Comparison of ENCODE assay signal across 9 mouse cellular contexts in the genomic region with DNA sequence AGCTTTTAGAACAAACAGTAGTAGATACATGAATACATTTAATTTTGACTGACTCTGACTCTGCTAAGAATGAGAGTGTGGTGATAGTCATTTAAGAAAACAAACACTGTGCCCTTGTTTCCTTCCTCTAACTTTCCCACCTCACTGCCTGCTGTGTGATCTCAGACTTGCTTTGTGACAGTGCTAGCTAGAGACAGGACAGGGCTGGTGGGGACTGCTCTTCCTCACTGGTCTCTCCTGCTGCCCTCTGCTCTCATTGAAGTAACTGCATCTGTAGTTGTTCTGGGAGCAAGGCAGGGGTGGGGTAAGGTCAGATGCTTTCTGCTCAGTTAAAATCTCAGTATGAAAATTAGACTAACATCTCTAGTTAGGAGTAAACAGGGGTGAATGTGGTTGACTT.
DNase-seq lines count a peak whose midpoint lies in the region; ATAC-seq and TF ChIP-seq lines count a peak whose summit lies in the region.
"Had no signal": no experiment of that assay in that cellular context is flagged by ENCODE, and none has a peak within 500 bp of the region (broad histone marks: within the 10 kb centered on the region; RNA-seq: fewer than 3 reads in every experiment).

No protein-coding gene starts in this region.

- H3K9ac ChIP-seq in heart, embryonic 15.5 days: no peak overlapping the region
- H3K9ac ChIP-seq in limb, embryonic 13.5 days: no peak overlapping the region
- H3K9ac ChIP-seq: limb, embryonic 15.5 days had no signal

- no peaks in the 10 kb centered on the region for H3K27me3 ChIP-seq in heart, embryonic 15.5 days
- no peaks in the 10 kb centered on the region for H3K27me3 ChIP-seq in G1E (ENCODE audit: insufficient read depth, low read length)
- H3K27me3 ChIP-seq in limb, embryonic 13.5 days: no peaks in the 10 kb centered on the region
- H3K27me3 ChIP-seq: limb, embryonic 15.5 days had no signal

- DNase-seq in heart, postnatal 36 days: no peak
- DNase-seq in 416B (ENCODE audit: low read depth): peak; percentile 59
- DNase-seq in G1E (ENCODE audit: low spot score): no peak
- no peak for DNase-seq in ovary, postnatal 10 days (ENCODE audit: low spot score)
- DNase-seq in layer of hippocampus, adult 11-12 months (ENCODE audit: low spot score): no peak
- DNase-seq in urinary bladder, postnatal 25 days (ENCODE audit: low spot score): no peak

- no peaks in the 10 kb centered on the region for H3K9me3 ChIP-seq in heart, embryonic 15.5 days (replicated peaks)
- H3K9me3 ChIP-seq in G1E (replicated peaks): no peaks in the 10 kb centered on the region
- H3K9me3 ChIP-seq in limb, embryonic 13.5 days: no peaks in the 10 kb centered on the region
- H3K9me3 ChIP-seq: limb, embryonic 15.5 days had no signal

- H3K4me3 ChIP-seq in heart, embryonic 15.5 days: no peak overlapping the region
- peak overlapping the region; percentile 63; the same call in 1 of the 2 replicates for H3K4me3 ChIP-seq in G1E (ENCODE audit: low read depth, low read length)
- H3K4me3 ChIP-seq in limb, embryonic 13.5 days: peak overlapping the region; percentile 3; the same call in 1 of the 2 replicates
- H3K4me3 ChIP-seq: limb, embryonic 15.5 days had no signal

- peaks cover 12% of the 10 kb centered on the region; the same call in 1 of the 2 replicates for H3K36me3 ChIP-seq in heart, embryonic 15.5 days
- H3K36me3 ChIP-seq in G1E (replicated peaks): peaks cover 41% of the 10 kb centered on the region
- peaks cover 15% of the 10 kb centered on the region for H3K36me3 ChIP-seq in limb, embryonic 13.5 days

- no peak for ATAC-seq in heart, embryonic 15.5 days (replicated peaks; ENCODE audit: insufficient number of reproducible peaks, insufficient read depth, low FRiP score, low read depth)
- no peak for ATAC-seq in G1E (ENCODE audit: extremely low read depth, insufficient number of reproducible peaks, low FRiP score, poor library complexity, severe bottlenecking)
- ATAC-seq in limb, embryonic 13.5 days (ENCODE audit: low FRiP score, low read depth): no peak

- TF ChIP-seq CTCF in G1E (IDR thresholded peaks at IDR 0.05; ENCODE audit: low read depth, low read length): no peak

- peaks cover 15% of the 10 kb centered on the region for H3K4me1 ChIP-seq in heart, embryonic 15.5 days (replicated peaks)
- H3K4me1 ChIP-seq in G1E (ENCODE audit: insufficient read depth, low read depth, low read length): peaks cover 37% of the 10 kb centered on the region
- H3K4me1 ChIP-seq in limb, embryonic 13.5 days: peaks cover 12% of the 10 kb centered on the region

- H3K27ac ChIP-seq in heart, embryonic 15.5 days: peak overlapping the region; percentile 25; the same call in 1 of the 2 replicates
- no peak overlapping the region for H3K27ac ChIP-seq in limb, embryonic 13.5 days
- H3K27ac ChIP-seq: limb, embryonic 15.5 days had no signal

- intact Hi-C loops in heart, postnatal 36 days (cut with DNase I): loop anchor here (5.0 kb wide), 5 partner anchors 33 to 187 kb away; a partner anchor contains a TSS

- H3K4me2 ChIP-seq in heart, embryonic 15.5 days: peak overlapping the region; percentile 15; the same call in 1 of the 2 replicates
- peak overlapping the region; percentile 37; the same call in 1 of the 2 replicates for H3K4me2 ChIP-seq in limb, embryonic 13.5 days (replicated peaks)
- H3K4me2 ChIP-seq: limb, embryonic 15.5 days had no signal
